Mouse (Mus musculus): Measurements from ENCODE around the gene Smc3. TPM values are rescaled to one million over a fixed set of nuclear protein-coding genes. Genes with fewer than 3 reads are reported as not detected.
A peak's percentile ranks its signal among the peaks of the same experiment; 100 is the strongest.

The Smc3 gene
- polyA plus RNA-seq, 1 experiment from 2014 or later: 73.3 TPM

- H3K27me3 ChIP-seq: no peaks in the 10 kb centered on the region
- no peaks in the 10 kb centered on the region for H3K4me1 ChIP-seq
- no peak overlapping the region for H3K4me2 ChIP-seq (replicated peaks)
- H3K4me3 ChIP-seq: no peak overlapping the region
- no peak overlapping the region for H3K27ac ChIP-seq (replicated peaks)
- no peaks in the 10 kb centered on the region for H3K36me3 ChIP-seq
- H3K9ac ChIP-seq (replicated peaks): no peak overlapping the region
- 43% methylated on average over 14 of the region's 14 CpGs for WGBS
- H3K9me3 ChIP-seq: no peaks in the 10 kb centered on the region
- no peak for ATAC-seq (replicated peaks)
Measured at GRCm38 (mm10) chr19:53661938-53662722, 61.9 kb downstream of the Smc3 start.

GRCm38 (mm10) chr19:53664831-53665230, 64.6 kb downstream of the Smc3 start:
- Histone ChIP-seq H3K27me3 (no peaks in the 10 kb centered on the region), H3K4me2 (replicated peaks) (no peak overlapping the region), H3K4me3 (no peak overlapping the region), H3K27ac (replicated peaks) (no peak overlapping the region), H3K9me3 (no peaks in the 10 kb centered on the region), H3K9ac (replicated peaks) (no peak overlapping the region), H3K36me3 (no peaks in the 10 kb centered on the region), H3K4me1 (no peaks in the 10 kb centered on the region)
- ATAC-seq (replicated peaks): no peak
- 91% methylated on average over 9 of the region's 9 CpGs for WGBS

DNA sequence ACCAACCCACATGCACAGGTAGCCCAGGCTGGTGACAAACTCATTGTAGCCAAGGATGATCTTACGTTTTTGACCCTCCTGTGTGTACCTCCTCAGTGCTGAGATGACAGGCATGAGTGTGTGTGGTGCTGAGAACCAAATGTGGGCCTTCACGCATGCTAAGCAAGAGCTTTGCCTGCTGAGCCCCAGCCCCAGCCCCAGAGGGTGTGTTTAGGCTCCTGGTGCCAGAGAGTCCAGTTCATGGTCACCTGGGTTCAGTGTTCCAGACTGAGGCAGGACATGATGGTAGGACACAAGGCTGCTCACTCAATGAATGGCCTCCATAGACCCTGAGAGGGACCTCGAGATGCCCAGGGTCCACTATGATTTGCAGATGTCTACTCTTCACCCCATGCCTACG, 65.2 kb downstream of the Smc3 start:
- no peak overlapping the region for H3K9ac ChIP-seq (replicated peaks)
- no peaks in the 10 kb centered on the region for H3K9me3 ChIP-seq
- H3K36me3 ChIP-seq: no peaks in the 10 kb centered on the region
- no peak overlapping the region for H3K27ac ChIP-seq (replicated peaks)
- no peak overlapping the region for H3K4me2 ChIP-seq (replicated peaks)
- H3K4me3 ChIP-seq: no peak overlapping the region
- 90% methylated on average over 4 of the region's 4 CpGs for WGBS
- no peaks in the 10 kb centered on the region for H3K27me3 ChIP-seq
- 0 out of 2 replicates have a peak, but pooled peaks cover under 1% of the 10 kb centered on the region for H3K4me1 ChIP-seq
- no peak for ATAC-seq (replicated peaks)

DNA sequence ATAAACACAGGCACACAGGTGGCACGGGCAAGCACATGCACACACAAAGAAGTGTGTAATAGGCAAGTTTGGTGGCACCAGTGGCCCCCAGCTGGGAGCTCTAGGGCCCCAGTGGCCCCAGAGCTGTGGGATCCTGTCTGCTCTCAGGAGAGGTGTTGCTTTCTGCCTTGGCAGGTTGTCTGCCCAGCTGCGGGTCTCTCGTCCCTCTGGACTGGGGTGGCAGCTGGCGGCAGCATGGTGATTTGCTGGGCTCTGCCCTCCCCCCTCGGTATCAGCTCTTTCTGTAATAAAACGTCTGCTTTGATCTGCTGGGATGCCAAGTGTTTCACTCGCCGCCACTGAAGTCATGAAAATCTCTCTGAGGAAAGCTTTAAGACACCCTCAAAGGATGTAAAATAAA, 66.5 kb downstream of the Smc3 start:
- Histone ChIP-seq H3K4me2 (replicated peaks) (no peak overlapping the region), H3K9me3 (no peaks in the 10 kb centered on the region), H3K4me3 (no peak overlapping the region), H3K4me1 (peaks cover 5% of the 10 kb centered on the region; the same call in 1 of the 2 replicates), H3K27me3 (no peaks in the 10 kb centered on the region), H3K9ac (replicated peaks) (no peak overlapping the region), H3K36me3 (no peaks in the 10 kb centered on the region), H3K27ac (replicated peaks) (no peak overlapping the region)
- 49% methylated on average over 8 of the region's 8 CpGs for WGBS
- no peak for ATAC-seq (replicated peaks)

- no peaks in the 10 kb centered on the region for H3K9me3 ChIP-seq
- H3K4me3 ChIP-seq: no peak overlapping the region
- H3K27me3 ChIP-seq: no peaks in the 10 kb centered on the region
- H3K27ac ChIP-seq (replicated peaks): no peak overlapping the region
- H3K9ac ChIP-seq (replicated peaks): no peak overlapping the region
- no peak for ATAC-seq (replicated peaks)
- peaks cover 5% of the 10 kb centered on the region; the same call in 1 of the 2 replicates for H3K4me1 ChIP-seq
- WGBS: 91% methylated on average over 7 of the region's 7 CpGs
- no peaks in the 10 kb centered on the region for H3K36me3 ChIP-seq
- no peak overlapping the region for H3K4me2 ChIP-seq (replicated peaks)
Measured at GRCm38 (mm10) chr19:53668821-53669220, 68.6 kb downstream of the Smc3 start.

GRCm38 (mm10) chr19:53670625-53671141, 70.5 kb downstream of the Smc3 start:
- H3K4me2 ChIP-seq (replicated peaks): no peak overlapping the region
- WGBS: 31% methylated on average over 12 of the region's 12 CpGs
- ATAC-seq (replicated peaks): no peak

DNA sequence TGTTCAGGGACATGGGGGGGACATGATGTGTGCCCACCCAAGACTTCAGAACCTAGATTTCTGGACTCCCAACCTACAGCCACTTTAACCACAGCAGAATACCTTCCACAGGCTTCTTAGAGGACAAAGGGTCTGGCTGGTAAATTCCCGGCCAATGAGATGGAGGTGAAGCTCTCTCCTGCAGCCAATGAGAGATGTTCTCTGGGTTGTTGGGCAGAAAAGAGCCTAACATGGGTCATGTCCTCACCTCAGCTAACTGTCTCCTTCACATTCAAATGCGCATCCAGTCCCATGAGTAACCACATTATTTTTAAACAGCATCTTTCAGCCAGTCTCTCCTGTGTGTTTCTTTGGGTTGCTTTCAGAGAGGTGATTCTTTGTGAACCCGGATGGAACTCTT, 71.2 kb downstream of the Smc3 start:
- Histone ChIP-seq H3K36me3 (no peaks in the 10 kb centered on the region), H3K4me1 (peaks cover 8% of the 10 kb centered on the region), H3K27me3 (peaks cover 19% of the 10 kb centered on the region; the same call in 1 of the 2 replicates), H3K4me2 (replicated peaks) (no peak overlapping the region), H3K9ac (replicated peaks) (no peak overlapping the region), H3K9me3 (no peaks in the 10 kb centered on the region), H3K27ac (replicated peaks) (no peak overlapping the region), H3K4me3 (no peak overlapping the region)
- no peak for ATAC-seq (replicated peaks)
- WGBS: 53% methylated on average over 3 of the region's 3 CpGs

More at GRCm38 (mm10) chr19:53670625-53671141, 70.5 kb downstream of the Smc3 start:
- Histone ChIP-seq H3K36me3 (no peaks in the 10 kb centered on the region), H3K9ac (replicated peaks) (no peak overlapping the region), H3K27ac (replicated peaks) (no peak overlapping the region), H3K4me1 (peaks cover 5% of the 10 kb centered on the region; the same call in 1 of the 2 replicates), H3K27me3 (peaks cover 15% of the 10 kb centered on the region; the same call in 1 of the 2 replicates), H3K9me3 (no peaks in the 10 kb centered on the region), H3K4me3 (no peak overlapping the region)

DNA sequence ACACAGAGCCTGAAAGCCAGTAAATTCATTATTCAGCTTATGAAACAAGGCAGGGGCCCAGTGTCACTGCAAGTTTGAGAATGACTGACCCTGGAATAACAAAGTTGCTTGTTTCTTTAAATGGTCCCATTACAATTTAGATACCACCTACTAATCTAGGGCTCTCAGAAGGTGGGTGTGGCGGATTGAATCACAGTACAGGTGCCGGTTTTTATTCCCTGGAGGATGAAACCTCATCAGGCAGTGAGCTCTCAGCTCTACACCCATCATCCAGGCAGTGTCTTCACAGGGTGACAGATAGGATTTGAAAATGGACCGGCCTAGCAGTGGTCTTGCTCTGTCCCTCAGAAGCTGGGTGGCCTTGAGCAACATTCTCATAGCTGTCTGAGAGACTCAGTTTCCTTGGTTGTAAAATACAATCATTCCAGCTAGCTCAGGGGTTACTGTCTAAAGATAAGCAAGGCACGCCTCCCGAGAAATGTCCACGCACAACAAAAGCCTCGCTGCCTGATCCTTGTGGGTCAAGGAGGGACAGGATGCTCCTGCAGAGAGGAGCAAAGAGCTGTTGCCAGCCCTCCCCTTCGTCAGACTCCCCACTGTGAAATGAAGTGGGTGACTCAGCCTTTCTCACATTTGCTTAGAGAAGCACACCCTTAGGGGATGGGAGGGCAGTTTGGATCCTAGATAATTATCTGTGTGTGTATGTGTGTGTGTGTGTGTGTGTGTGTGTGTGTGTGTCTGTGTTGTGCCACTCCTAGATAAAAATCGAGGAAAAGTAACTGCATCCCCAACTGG, 74.1 kb downstream of the Smc3 start:
- no peak overlapping the region for H3K4me3 ChIP-seq
- H3K9ac ChIP-seq (replicated peaks): no peak overlapping the region
- peaks cover 20% of the 10 kb centered on the region for H3K4me1 ChIP-seq
- no peaks in the 10 kb centered on the region for H3K9me3 ChIP-seq
- H3K27me3 ChIP-seq: peaks cover 36% of the 10 kb centered on the region
- no peak for ATAC-seq (replicated peaks)
- WGBS: 40% methylated on average over 9 of the region's 9 CpGs
- H3K36me3 ChIP-seq: no peaks in the 10 kb centered on the region
- H3K4me2 ChIP-seq (replicated peaks): no peak overlapping the region
- H3K27ac ChIP-seq (replicated peaks): no peak overlapping the region

DNA sequence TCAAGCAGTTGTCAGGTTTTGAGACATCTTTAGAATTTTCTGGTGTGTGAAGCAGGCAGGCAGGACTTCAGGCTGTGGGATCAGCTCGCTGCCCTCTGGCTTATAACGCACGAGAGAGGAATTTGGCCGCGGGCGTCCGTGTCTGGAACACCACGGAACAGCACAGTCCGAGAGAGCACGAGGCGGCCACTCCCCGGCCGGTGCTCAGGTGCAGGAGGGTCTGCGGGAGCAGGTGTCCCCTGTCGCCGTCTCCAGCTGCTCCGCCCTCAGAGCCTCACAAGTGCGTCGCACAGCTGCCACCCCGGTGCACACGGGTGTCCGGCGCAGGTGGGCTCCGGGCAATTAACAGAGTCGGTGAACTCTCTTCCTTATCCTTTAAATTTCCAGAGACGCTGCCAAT, 76.0 kb downstream of the Smc3 start:
- Histone ChIP-seq H3K27ac (replicated peaks) (no peak overlapping the region), H3K4me2 (replicated peaks) (peak overlapping the region; percentile 99), H3K9ac (replicated peaks) (no peak overlapping the region), H3K4me1 (peaks cover 20% of the 10 kb centered on the region), H3K4me3 (peak overlapping the region; percentile 60), H3K36me3 (no peaks in the 10 kb centered on the region), H3K27me3 (peaks cover 38% of the 10 kb centered on the region), H3K9me3 (no peaks in the 10 kb centered on the region)
- 2% methylated on average over 26 of the region's 26 CpGs for WGBS
- peak; percentile 20; the same call in 1 of the 2 replicates for ATAC-seq (replicated peaks)

GRCm38 (mm10) chr19:53676718-53677634, 76.8 kb downstream of the Smc3 start, which contains the start of gene Rbm20:
Gene Rbm20 (plus strand): TSS chr19:53677306.
- WGBS: under 1% methylated on average over 59 of the region's 82 CpGs
- peak within 1 kb of the TSS; percentile 99 for H3K4me2 ChIP-seq (replicated peaks)
- H3K36me3 ChIP-seq: no peaks in the 10 kb centered on the region
- H3K27me3 ChIP-seq: peaks cover 38% of the 10 kb centered on the region
- no peak within 1 kb of the TSS for H3K27ac ChIP-seq (replicated peaks)
- peaks cover 25% of the 10 kb centered on the region for H3K4me1 ChIP-seq
- H3K4me3 ChIP-seq: peak within 1 kb of the TSS; percentile 60
- peak within 1 kb of the TSS; percentile 53 for H3K9ac ChIP-seq (replicated peaks)
- H3K9me3 ChIP-seq: no peaks in the 10 kb centered on the region
- ATAC-seq (replicated peaks): peak; percentile 84

GRCm38 (mm10) chr19:53679194-53679593, 79.0 kb downstream of the Smc3 start:
- no peak for ATAC-seq (replicated peaks)
- Histone ChIP-seq H3K27ac (replicated peaks) (no peak overlapping the region), H3K4me2 (replicated peaks) (no peak overlapping the region), H3K27me3 (peaks cover 37% of the 10 kb centered on the region), H3K36me3 (no peaks in the 10 kb centered on the region), H3K4me3 (no peak overlapping the region), H3K9me3 (no peaks in the 10 kb centered on the region), H3K4me1 (peaks cover 25% of the 10 kb centered on the region), H3K9ac (replicated peaks) (no peak overlapping the region)
- 97% methylated on average over 9 of the region's 9 CpGs for WGBS
